Mouse (Mus musculus): ENCODE data around the gene Clca2.

Clca2 gene

GRCm38 (mm10) chr3:145099291-145099690 lies at the start of gene Clca2:
Gene Clca2, minus strand, starts transcription at chr3:145099443.
- no peak for DNase-seq (ENCODE audit: low spot score in 2 of 2)

DNA sequence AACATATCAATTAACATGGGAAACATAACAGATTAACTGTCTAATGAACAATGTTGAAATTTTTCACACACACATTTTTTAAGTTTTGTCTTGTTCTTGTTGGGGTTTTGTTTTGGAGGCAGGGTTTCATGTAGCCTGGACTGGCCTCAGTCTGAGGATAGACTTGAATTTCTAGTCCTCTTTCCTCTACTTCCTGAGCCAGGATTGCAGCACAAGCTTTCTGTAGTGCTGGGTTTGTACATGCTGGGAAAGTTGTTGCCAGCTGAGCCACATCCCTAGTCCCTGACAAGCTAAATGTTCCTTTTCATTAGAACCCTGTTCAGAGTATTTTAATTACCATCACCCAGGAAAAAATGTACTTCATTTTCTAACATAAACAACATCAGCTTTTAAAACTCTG lies 48.7 kb upstream of the Clca2 start:
- DNase-seq (ENCODE audit: low spot score in 2 of 2): no peak

DNA sequence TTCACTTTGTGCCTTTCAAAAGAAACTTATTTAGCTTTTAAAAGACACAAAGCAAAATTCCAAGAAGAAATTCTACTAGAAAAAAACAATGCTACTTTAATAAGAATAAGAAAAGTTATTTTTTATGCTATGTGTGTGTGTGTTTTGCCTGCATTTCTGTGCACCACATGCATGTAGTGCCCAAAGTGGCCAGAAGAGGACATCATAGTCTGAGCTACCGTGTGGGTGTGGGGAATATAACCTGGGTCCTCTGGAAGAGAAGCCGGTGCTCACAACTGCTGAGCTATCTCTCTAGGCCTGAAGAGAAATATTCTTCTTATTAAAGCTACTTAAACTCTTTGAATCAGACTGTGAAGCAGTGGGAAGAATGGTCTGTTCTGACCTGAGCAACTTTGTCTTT lies 48.2 kb upstream of the Clca2 start:
- DNase-seq (ENCODE audit: low spot score in 2 of 2): no peak

DNA sequence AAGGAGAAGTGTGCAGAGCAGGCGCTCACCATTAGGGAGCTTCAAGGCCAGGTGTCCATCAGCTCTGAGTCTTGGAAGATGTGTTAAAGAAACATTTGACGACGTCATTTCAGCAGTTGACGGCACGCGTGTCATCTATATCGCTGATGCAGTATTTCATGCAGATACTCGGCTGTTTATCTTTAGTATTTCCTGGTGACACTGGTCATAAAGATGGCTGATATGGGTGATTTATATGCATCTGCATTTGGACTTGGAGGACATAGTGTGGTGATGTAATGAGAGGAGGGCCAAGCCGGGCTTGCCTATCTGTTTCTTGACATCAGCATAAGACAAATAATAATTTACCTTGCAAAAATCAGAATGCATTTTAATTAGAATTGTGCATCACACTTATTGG lies 47.6 kb upstream of the Clca2 start:
- no peak for DNase-seq (ENCODE audit: low spot score in 2 of 2)

- no peak for DNase-seq (ENCODE audit: low spot score in 2 of 2)
Measured at GRCm38 (mm10) chr3:145143856-145144255, 44.6 kb upstream of the Clca2 start.

DNA sequence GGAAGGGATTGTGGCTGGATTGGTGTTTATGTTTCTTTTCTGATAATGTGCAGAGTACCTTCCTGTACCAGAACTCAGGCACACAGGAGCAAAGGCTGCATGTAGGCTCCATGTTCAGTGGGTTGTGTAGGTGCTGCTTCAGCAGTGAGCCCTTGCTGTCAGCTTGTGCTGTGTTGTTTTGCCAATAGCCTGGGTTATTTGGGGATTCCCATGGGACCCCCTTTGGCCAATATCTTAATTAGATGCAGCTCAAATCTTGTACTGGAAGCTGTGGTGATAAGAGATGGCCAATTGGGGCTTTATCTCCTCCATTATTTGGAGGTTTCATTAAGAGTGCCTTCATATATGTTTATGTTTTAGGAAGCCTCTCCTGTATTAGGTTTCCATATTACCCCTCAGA lies 43.7 kb upstream of the Clca2 start:
- no peak for DNase-seq (ENCODE audit: low spot score in 2 of 2)

- DNase-seq (ENCODE audit: low spot score in 2 of 2): no peak
Measured at GRCm38 (mm10) chr3:145140236-145140635, 41.0 kb upstream of the Clca2 start.

GRCm38 (mm10) chr3:145131210-145131868 lies 32.1 kb upstream of the Clca2 start:
- no peak for DNase-seq (ENCODE audit: low spot score in 2 of 2)

- DNase-seq (ENCODE audit: low spot score in 2 of 2): no peak
Measured at GRCm38 (mm10) chr3:145129356-145129755, 30.1 kb upstream of the Clca2 start.

DNA sequence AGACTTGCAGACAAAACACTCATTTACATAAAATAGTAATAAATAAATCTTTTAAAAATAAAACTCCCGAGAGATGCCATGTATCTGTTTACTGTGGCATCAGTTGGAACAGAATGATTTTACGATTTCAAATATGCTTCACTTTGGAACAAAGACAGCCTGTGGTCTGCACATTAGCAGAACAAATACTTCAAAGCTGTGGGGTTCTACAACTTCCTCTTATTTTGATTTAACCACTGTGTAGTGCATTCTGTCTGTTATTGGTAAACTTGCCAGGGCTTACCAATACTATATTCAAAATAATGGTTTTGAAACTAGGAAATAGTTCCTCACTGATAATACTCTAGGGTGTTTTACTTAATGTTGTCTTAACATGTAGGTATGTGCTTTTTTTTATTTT lies 27.4 kb upstream of the Clca2 start:
- no peak for DNase-seq (ENCODE audit: low spot score in 2 of 2)

GRCm38 (mm10) chr3:145119425-145119824 lies 20.2 kb upstream of the Clca2 start:
- no peak for DNase-seq (ENCODE audit: low spot score in 2 of 2)

DNA sequence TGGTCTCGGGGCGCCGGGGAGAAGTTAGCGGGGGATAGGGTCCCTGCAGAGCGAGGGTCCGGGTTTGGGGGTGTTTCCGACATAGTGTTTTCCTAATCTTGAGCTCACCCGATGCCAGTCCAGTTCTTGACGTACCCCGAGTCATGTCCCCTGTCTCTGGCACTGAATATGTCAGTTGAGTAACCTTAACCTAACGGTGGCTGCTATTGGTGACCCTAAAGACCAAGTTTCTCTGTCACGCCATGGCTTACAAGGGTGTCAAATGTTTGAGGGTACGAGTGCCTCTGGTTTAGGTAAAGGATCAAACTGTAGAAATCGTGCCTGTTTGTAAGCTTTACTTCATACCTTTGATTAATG lies 19.7 kb upstream of the Clca2 start:
- DNase-seq (ENCODE audit: low spot score in 2 of 2): no peak

- peak; percentile 96 to 98 for DNase-seq (ENCODE audit: low spot score in 2 of 2)
Measured at GRCm38 (mm10) chr3:145118254-145119001, 19.2 kb upstream of the Clca2 start, which contains the start of gene Odf2l. Gene Odf2l, plus strand, starts transcription at chr3:145118588.

GRCm38 (mm10) chr3:145117637-145118036 lies 18.4 kb upstream of the Clca2 start:
- DNase-seq (ENCODE audit: low spot score in 2 of 2): no peak

DNA sequence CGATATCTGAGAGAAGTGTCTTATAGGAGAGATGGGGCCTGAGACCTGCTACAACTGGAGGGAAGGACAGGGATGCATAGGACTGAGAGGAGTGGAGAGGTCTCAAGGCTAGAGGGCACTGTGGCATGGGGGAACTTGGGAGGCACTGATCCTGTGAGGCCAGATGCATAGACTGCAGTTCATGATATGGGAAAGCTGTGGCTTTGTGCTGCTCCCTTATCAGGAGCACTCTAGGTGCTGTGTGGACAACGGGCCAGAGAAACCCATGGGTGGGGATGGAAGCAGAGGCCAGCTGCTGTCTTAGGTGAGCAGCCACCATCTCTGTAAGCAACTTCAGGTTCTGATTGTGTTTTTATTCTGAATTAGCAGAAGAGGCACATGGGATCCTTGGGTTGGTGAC lies 15.9 kb upstream of the Clca2 start:
- no peak for DNase-seq (ENCODE audit: low spot score in 2 of 2)

GRCm38 (mm10) chr3:145105773-145106504 lies 6.7 kb upstream of the Clca2 start:
- no peak for DNase-seq (ENCODE audit: low spot score in 2 of 2)

GRCm38 (mm10) chr3:145105076-145105772 lies 6.0 kb upstream of the Clca2 start:
- no peak for DNase-seq (ENCODE audit: low spot score in 2 of 2)

GRCm38 (mm10) chr3:145103770-145104169 lies 4.5 kb upstream of the Clca2 start:
- DNase-seq (ENCODE audit: low spot score in 2 of 2): no peak

DNA sequence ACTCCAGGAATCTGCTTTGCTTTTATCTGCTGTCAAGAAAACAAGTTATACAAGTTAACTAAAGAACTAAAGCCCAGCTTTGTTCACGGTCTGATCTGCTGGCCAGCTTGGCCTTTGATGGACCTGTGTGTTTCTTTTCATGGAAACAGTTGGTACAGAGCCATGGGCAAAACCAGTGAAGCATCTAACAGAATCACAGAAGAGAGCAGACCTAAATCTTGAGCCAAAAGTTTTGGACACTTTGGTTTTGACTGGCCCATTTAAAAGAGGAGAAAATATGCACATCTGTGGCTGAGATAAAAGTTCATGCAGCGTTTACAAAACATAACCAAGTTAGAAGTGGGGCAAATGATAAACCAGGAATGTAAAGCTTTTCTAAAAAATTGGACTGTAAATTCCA lies 4.1 kb upstream of the Clca2 start:
- no peak for DNase-seq (ENCODE audit: low spot score in 2 of 2)

DNA sequence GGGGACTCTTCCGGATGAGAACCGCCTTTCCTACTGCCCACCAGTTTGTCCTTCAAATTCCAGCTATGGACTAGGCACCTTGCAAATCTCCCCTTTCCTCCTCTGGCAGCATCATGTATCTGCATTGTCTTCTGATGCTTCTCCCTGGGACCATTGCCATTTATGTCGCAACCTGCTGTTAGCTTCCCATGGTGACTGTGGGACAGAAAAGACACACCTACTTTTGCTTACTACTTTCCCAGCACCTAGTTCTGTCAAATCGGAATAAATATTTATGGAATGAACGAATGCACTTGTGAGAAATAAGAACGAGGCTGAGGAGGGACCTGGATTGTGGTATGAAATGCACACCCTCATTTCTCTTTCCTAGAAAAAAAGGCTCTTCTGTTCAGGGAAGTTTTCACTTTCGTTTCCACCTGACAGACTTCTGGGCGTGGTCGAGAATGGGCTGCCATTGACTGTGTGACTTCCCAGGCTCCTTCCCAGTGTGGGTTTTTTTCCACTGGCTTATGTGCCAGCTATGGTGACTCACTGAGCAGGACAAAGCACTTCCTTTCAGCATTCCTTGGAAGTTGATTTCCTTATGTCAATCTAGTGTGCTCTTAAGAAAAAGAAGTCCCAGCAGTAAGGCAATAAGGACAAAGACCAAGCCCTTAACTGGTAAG lies 2.8 kb upstream of the Clca2 start:
- peak; percentile 73 to 79 for DNase-seq (ENCODE audit: low spot score in 2 of 2)

DNA sequence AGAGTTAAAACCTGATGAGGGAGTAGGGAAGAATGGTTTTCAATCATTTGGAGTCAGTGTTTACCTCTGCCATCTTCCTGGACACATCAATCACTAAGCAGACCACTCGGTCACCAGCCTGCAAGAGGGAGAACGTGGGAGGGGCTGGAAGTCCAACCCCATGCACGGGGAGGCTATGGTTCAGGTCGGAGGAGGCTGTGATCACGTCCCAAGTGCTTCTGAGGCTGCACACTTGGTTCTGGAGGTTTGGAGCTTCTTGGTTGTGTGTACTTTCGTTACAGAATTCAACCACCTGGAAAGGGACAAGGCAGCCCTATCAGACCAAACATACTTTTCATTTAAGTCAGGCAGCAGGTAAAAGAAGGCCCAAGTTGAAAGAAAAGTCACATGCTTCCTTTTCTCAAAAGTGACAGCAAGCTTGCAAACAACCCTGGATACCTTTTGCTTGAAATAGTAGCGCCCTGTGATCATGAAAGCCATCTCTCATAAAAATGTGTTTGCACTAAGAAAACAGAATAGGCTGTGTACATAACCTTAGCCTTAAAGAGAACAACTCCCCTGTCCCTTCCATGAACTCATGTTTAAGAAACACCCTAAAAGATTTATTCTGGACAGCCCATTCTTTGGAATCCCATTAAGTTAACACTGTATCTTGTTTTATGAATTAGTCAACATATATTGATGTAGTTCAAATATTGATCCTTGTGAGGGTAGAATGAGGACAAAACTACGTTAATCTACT lies 11.2 kb downstream of the Clca2 start:
- no peak for DNase-seq (ENCODE audit: low spot score in 2 of 2)
